Mouse (Mus musculus) CH12F3 (cell line): Measurements from ENCODE around the gene Cib4.

ENCODE experiments used
- in situ Hi-C: fragments of 300-500 bp; cut with MboI; formaldehyde crosslinking; loops from 2 replicates; pipeline ENCODE4 v1.14.3; 2020; ENCODE audit warnings: low sequenced_read_pairs

Gene Cib4

DNA sequence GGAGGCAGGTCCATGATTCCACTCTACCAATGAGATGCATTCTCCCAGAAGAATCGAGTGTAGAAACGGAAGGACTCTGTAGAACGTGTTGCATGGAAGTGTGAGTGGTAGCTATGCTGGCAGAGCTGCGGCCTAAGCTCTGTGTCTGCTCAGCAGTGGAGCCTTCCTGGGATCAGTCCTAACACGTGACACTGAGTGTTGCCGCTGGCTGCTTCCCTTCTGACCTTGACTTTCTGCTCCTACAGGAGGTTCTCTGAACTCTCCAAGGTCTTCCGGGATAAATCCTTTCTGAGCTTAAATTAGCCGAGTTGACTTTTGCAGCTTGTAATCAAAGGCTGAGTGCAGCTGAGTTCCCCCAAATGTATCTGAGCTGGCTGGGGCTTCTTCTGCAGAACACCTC is 28.7 kb upstream of the Cib4 start:
- in situ Hi-C loops = no loop called here

DNA sequence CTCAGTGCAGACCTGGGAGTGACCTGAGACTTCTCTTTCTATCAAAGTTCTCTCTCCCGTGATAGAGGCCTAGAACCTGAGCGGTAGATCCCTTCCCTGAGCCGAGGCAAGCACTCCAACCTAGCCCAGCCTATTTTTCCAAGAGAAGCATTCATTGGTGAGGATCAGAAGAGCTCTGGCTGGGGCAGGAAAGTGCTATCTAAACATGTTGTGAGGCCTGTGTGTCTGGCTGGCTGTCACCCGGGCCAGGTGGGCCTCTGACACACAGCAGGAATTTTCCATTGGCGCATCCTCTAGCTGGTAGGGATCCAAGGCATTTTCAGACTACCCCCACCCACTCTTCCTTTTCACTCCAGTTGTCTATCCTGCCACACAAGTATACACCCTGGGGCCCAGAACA is 26.2 kb upstream of the Cib4 start:
- in situ Hi-C loops = no loop called here

DNA sequence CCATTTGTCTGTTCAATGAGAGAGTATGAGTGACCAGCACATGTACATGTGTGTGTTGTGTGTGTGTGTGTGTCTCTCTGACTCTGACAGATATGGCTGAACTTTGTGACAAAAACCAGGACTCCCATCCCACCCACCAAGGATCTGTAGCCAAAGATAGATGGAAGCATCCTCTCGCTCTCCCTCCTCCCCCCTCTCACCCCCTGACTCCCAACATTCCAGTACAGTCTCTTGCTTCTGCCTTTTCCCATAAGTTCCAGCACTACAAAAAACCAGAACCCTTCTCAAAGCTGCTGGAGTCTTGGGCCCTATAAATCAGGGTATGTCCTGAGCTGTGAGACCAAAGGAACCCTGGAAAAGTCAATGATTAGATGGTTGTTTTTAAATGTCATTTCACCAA is 22.8 kb upstream of the Cib4 start:
- in situ Hi-C loops = no loop called here

DNA sequence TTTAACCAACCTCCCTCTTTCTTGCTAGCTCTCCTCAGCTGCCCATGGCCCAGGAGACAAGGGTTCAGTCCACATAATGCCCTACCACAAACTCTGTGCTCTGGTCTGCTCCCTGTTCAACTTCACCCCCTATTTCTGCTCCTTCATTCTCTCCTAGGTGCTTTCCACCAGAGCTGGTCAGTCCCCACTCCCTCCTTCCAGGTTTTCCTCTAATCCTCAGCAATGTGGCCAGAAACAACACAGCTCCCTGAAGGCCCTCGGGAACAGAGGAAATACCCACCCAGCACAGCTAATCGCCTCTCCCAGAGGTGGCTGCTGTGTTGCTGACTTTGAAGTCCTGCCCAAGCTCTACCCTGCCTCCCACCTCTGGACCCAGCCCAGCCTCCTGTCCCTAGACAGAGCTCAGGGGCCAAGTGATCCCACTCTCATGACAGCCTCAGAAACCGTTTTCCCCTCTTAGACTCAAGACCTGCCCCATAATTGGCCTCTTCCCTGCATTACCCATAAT is 14.4 kb upstream of the Cib4 start:
- in situ Hi-C loops = no loop called here

DNA sequence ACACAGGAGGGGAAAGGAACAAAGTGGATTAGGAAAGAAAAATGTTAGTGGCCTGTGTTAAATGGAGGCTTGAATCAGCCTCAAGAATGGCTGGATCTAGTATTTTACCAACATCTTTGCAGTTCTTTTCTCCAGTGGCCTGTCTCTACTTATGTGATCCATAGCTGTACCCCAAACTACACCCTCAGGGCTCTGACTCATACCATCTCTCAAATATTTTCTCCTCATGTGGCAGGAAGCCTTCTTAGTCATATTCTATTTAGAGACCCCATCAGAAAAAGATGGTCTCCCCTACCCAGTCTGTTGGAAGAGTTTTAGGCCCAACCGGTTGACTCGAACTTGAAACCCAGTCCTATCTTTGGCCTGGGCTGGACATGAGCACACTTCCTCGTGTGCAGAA is 13.8 kb upstream of the Cib4 start:
- in situ Hi-C loops = no loop called here

DNA sequence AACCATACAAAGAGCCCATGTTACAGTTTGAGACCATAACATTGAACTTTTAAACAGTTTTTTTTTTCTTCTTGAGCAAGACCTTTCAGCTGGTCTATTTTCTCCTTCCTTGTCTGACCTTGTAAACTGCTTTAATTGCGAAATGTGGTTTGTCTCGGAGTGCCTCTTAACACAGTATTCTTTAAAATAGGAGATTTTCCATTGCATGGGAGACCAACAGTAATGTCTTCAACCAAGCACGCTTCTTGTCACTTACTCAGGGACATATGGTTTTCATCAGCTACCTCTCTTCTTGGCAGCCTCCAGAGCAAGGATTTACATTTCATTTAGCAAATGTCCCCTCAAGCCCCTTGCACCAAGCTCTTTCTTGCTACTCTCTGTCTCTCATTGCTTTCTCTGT is 10.6 kb upstream of the Cib4 start:
- in situ Hi-C loops = no loop called here

DNA sequence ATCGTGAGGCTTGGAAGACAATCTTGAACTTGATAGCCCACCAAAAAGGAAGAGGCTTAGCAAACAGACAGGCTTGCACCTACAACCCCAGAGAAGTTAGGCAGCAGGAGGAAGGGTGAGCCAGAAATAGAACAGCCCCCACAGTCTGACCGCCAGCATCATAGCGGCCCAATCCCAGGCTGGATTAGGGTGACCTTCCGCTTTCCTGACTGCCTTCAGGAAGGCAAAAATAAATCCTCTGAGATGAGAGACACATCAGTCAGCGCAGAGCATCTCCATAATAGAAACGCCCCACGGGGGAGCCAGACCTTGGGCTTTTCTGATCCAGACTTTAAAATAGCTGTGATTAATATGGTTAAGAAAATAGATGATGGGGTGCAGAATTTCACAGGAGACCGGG is 9.3 kb upstream of the Cib4 start:
- in situ Hi-C loops = no loop called here

DNA sequence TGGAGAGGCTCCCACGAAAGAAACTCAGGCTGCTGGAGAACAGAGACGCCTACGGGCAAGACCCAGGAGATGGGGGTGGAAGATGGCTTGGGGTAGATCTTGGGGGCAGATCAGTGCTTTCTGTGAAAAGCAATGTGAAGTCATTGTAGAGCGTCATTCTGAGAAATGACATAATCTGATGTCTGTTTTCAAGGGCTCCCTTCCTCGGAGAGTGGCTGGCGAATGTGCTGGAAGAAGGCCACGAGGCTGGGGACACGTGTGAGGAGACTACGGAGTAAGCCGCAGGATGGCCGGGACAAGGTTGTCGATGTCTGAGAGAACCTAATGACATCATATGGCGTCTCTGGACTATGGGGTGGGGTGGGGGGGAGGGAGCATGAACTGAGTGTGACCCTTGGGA is 8.3 kb upstream of the Cib4 start:
- in situ Hi-C loops = no loop called here

DNA sequence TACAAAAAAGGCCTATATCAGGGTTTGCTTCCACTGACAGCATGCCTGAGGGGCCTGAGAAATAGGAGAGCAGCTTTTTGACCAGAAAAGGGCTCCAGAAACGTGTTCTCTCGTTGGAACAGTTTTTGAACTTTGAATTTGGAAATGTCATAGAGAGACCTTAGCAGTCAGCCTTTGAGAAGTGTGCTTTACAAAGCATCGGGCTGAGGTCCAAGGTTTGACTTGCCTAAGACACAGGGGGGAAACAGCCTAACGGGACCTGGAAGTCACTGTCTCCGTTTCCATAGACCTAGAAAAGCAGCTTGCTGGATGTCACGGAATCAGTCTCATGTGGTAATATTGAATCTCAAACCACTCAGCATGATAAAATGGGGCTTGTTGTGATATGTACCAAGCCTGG is 6.4 kb upstream of the Cib4 start:
- in situ Hi-C loops = no loop called here

DNA sequence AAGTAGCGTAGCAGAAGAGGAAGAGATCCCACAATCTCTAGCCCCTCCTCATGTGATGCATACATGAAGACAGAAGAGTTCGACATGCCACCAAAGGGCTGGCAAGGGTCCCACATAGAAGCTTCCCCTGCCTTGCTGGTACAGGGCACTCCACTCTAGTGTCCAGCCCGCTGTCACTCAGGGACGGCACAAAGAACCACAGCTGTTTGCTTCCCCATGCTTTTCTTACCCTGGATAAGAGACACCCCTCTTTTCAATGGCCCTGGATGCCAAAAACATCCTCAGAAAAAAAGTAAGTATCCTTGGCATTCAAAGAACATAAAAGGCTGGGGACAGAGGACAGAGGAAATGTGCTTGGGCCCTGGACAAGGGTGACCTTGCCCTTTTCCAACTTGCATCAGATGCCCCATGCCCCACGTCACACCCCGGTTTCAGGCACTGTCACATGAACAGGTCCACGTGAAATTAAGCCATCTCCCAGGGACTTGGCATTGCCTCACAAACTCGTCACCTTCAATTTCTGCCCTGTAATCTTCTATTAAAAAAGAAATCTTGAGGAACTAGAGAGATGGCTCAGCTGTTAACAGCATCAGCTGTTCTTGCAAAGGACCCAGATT is 5.5 kb upstream of the Cib4 start:
- in situ Hi-C loops = no loop called here

DNA sequence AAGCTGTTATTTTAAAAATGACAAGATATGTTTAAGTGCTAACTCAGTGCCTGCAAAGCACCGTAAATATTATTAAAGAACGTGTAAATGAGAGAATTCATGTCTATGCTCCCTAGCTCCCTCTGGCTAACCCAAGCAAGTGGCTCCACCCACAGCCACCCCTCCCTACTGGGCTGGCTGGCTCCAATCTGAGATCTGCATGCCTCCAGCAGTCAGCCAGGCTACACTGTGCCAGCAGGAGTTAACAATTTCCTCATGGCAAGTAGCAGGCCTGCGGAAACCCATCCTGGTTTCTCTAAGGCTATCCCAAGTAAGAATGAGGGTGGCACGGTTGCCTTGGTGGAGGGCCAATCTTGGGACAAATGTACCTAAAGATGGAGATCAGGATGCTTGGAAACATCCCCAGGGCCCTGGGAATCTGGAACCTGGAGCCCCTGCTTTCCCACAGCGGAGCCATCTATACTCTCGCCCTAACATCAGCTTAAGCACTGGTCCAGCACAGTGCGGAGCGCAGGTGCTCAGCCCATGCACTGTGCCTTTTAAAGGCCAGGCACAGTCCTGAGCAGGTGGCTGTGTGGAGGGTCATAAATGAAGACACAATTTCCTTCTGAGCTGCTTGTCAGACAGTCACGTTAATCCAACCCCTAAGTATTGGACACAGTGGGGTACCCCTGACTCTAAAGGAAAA is 4.8 kb upstream of the Cib4 start:
- in situ Hi-C loops = no loop called here

DNA sequence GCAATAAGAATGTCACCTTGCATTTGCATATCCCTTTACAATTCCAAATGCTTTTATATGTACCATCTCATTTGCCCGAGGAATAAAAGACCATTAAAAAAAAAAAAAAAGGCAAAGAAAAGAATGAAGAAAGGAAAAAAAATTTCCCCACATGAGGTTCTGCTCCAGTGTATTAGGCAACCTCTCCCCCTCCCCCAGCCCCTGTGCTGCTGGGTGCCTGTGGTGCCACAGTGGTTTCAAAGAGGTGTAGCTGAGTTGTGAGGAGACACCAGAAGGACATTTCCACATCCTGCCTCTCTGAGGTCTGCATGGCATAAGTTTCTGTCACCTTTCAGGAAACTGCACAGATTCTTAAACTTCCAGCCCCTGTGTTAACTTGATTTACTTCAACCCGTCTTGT is 3.0 kb upstream of the Cib4 start:
- in situ Hi-C loops = no loop called here

DNA sequence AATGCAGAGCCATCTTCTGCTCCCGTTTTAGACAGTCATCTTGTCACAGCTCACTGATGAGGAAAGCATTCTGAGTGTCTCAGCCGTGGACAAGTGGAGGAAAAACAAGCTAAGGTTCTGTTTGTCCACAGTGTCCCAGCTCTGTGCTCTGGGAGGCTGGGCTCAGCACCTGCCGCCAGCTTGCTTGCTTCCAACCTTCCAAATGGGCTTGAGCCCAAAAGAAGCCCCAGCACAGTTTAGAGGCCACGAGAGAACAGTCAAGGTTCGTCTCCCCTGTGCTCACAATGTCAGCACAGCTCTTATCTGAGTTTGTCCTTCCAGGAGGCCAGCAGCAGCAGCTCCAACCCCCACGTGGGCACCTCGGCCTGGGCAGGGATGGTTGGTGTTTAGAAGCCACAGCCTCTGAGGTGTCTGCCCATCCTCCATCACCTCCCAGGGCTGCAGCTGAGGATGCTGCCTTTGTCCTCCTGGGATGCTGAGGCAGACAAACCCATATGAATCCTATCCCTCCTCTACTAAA is 9.5 kb downstream of the Cib4 start:
- in situ Hi-C loops = no loop called here

DNA sequence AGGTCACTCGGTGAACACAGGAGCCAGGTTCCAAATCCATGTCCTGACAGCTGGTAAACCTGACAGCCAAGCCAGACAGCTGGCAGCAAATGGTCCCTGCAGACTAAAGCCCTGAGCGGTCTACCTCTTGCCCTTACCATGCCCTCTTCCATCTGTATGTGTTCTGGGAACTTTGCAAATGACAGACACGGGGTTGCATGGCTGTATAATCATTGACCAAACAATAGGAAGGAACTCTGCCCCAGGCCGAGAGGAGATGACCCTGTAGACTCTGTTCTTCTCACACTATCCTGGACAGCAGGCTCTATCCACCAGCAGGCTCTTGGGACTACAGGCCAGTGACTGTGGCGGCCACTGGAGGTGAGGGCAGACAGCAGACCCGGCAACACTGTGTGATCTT is 11.0 kb downstream of the Cib4 start:
- in situ Hi-C loops = no loop called here

DNA sequence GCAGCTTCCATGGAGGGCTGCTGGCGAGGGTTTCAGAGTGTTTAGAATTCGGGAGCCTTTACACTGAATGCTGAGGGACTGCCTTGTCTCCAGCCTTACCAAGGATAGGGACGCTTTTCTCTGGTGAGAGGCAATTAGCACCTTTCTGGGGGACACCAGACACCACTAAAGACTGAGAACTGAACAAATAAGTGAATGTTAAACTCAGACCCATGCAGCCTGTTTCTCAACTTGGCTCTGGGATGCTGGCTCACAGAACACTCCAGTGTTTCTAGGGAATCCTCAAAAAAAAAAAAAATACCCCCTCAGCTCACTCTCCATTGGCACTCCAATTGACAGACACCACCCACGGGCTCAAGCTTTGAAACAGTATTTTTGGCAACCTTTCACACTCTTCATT is 16.7 kb downstream of the Cib4 start:
- in situ Hi-C loops = no loop called here

DNA sequence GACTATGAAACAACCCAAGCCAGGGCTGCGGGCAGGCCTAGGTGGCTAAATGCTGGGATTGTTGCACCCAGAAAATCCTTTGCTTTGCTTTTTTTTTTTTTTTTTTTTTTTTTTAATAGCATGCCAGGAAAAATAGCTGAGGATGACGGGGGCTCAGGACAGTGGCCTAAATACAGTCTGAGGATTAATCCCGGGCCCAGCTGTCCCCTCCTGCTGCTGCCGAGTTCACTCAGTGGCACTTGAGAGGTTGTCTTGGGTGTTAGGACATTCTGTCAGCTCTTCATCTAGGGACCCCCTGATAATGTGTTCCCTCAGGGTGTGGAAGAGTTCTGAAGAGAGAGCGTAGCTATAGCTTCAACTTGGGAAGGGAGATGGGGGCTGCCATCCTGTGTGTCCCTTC is 18.5 kb downstream of the Cib4 start:
- in situ Hi-C loops = no loop called here

DNA sequence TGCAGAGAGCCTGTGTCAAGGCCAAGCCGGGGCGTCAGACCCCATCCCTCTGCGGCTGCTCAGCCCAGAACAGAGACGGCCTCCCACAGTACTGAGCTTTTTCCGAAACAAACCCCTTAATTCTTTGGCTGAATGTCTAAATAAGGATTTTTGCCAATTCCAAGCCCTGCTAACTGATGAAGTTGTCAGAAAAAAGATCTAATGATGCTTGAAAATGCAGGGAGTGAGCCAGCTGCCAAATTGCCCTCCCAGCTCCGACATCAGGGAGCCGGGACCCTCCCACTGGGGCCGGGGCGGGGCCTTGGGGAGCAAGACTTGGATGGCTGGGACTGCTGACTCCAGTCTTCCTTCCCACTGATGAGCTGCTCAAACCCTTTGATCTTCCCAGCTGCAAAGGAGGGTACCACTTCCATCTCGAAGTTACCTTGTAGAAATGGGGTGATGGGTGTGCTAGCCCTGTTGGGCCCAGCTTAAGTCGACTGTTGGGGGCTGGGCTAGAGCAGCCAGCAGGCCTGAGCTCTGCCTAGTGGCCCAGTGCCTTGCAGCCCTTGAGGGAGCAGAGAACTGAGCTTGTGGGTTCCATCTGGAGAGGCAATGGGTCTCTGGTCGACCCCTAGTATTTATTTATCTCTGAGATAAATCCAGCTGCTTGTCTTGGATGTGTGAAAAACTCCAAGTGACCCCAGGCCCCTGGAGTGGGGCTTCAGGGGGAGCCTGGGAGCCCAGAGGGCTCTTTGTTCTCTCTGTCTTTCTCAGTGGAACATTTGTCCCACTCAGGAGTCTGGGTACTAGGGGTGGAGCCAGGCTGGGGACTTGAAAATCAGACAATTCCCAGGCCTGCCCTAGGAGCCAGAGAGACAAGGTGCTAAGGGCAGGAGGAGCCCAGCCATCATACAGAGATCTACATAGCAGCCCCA is 19.5 kb downstream of the Cib4 start:
- in situ Hi-C loops = no loop called here

DNA sequence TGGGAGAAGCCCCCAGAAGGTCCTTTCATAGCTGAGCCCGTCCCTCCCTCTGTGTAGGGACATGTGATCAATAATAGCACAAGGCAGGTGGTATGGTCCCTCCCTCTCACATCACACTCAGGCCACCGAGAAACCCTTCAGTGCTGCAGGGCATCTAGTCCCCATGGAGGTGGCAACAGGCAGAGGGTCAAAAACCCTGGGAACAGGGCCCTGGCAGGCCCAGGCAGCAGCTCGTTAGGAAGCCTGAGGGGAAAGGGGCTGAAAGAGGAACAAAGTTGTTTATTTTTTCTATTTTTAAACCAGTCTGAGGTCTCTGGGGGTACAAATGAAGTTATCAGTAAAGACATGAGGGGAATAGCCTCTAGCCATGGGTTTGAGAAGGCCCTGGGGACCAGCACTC is 21.4 kb downstream of the Cib4 start:
- in situ Hi-C loops = no loop called here

DNA sequence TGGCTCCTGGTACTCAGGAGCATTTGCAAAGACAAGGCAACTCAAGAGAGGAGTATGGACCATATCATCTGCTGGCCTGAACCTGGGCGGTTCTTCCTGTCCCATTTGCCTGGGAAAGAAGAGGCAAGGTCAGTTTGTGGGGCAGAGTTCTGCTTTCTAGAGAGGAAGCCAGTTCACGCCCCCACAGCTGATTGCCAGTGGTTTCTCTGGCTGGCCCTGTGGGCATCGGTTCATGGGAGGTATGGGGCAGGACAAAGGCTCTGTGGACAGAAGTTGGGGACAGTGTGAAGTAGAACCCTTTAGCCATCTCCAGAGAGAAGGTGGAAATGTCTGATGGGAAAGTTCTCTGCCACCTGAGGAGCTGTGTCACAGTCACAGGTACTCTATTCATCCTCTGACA is 22.5 kb downstream of the Cib4 start:
- in situ Hi-C loops = no loop called here

DNA sequence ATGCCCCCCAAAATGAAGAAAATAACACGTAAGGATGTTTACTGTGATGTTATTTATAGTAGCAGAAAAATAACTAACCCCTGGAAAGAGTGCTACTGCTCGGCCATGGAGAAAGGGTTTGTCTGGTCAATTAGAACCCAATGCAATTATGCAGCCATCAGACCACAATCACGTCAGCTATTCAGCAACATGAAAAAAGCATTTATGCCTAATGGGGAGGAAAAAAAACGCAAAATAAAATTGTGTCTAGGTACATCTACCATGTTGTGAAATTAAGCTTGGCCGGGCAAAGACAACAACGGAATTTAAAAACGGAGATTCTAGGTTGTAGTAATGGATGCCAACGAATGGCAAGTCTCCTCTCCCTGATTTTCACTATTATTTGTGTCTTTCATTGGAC is 23.2 kb downstream of the Cib4 start:
- in situ Hi-C loops = no loop called here

DNA sequence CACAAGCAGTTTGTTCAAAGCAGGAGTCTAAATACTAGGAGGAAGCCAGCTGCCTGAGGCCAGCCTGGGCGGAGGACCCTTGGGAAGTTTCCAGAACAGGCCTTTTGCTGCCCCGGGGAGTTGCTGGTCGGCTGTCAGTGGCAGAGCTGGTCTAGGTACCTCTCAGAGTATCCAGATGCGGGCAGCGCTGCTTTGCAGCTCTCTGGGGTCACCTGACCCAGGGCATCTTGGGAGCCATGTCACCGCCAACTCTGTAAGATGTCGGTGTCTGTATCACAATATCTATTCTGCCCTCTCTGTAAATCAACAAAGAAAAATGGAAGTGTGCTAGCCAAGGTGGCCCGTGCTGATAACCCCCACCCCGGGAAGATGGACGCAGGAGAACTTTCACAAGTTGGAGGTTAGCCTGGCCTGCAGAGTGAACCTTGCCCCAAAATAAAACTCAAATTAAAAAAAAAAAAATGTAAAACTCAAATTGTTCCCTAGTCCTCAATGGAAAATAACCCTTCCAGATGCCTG is 25.4 kb downstream of the Cib4 start:
- in situ Hi-C loops = no loop called here
